Mouse (Mus musculus) urinary bladder, postnatal 36 days (tissue): Measurements from ENCODE around the gene Aldoart2.
"Not testable (repeated sequence)": the region's sequence is repeated elsewhere in the genome, so short reads cannot be mapped to it uniquely, and the experiment has no call there.

Experiments used
- DNase-seq, 2 experiments: peaks; one replicate each; pipeline ENCODE4 v3.0.0; 2022; ENCODE audit warnings: low spot score in 2 of 2, mixed read lengths in 1 of 2

Gene Aldoart2

DNA sequence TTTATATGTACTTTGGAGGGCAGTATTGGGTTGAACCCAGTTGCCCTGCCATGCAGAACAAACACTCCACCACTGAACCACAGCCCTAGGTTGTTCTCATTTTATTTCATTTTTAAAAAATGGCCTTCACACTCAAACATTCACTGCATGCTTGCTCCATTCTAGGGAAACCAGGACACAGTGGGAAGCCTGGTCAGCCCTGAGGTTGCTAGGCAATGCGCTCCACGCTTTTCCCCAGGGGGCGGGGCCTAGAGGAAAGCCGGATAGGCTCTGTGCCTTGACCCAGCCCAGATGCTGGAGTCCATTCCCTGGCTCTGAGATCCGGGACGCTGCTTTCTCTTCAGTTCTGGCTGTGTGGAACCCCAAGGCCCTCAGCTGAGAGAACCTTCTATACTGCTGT is 8.8 kb downstream of the Aldoart2 start:
- no peak for DNase-seq

DNA sequence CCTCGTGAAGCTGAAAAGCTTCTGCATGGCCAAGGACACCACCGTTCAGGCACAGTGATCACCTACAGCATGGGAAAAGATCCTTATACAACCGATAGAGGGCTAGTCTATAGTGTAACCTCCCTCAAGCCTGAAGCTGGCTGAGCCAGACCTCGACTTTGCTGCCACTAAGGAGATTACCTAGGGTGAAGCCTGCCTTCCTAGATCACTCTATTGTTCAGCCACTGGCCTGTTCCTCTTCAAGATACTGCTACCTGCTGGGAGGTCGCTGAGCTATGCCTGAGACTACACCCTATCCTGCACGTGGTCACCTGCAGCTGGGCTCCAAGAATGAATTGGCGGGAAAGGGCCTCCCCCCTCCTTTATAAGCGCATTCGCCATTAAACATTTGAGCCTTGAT is 21.9 kb downstream of the Aldoart2 start:
- not testable (repeated sequence) for DNase-seq

DNA sequence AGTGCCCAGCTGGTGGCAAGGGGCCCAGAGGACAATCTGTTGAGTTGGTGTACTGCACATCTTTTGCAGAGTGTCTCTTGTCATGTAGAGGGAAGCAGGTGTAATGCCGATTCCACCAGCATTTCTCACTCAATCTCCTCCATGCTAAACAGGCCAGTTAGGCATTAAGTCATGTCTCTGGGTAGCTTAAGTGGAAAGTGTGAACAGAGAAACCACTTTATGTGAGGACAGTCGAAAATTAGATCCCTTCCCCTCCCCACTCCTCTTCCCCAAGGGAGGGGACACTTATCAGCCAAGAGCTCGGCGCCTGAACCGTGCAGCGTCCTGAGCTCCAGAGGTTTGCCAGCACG is 33.5 kb downstream of the Aldoart2 start:
- DNase-seq: no peak

DNA sequence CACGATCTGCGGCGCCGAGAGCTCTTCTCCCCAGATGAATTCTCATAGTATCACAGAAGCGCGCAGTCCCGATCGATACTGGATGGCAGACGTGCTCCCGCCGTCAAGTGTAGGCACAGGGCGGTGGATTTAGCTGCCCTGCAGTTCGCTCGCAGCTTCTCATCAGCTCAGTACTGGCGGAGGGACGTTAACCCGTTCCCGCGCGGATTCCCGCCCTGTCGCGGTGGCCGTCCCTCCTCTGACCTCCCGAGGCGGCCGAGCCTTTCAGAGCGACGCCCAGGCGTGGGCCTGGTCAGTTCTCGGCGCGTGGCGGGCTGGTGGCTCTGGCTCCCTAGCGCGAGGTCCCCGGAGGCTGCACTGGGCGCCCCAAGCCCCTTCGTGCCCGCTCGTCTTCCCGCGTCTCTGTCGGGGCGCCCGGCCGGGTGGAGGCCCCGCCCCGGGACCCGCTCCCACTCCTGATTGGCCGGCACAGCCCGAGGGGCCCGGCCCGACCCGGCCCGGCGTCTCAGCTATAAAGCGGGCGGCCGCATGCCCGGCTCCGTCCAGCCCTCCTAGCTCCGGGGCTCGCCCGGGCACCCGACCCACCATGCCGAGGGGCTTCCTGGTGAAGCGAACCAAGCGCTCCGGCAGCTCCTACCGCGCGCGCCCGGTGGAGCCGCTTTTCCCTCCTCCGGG is 34.0 kb downstream of the Aldoart2 start, which contains the start of gene Insm2:
Gene Insm2 (plus strand): TSS at position 541 of the 675 bp plus-strand sequence.
- no peak for DNase-seq

DNA sequence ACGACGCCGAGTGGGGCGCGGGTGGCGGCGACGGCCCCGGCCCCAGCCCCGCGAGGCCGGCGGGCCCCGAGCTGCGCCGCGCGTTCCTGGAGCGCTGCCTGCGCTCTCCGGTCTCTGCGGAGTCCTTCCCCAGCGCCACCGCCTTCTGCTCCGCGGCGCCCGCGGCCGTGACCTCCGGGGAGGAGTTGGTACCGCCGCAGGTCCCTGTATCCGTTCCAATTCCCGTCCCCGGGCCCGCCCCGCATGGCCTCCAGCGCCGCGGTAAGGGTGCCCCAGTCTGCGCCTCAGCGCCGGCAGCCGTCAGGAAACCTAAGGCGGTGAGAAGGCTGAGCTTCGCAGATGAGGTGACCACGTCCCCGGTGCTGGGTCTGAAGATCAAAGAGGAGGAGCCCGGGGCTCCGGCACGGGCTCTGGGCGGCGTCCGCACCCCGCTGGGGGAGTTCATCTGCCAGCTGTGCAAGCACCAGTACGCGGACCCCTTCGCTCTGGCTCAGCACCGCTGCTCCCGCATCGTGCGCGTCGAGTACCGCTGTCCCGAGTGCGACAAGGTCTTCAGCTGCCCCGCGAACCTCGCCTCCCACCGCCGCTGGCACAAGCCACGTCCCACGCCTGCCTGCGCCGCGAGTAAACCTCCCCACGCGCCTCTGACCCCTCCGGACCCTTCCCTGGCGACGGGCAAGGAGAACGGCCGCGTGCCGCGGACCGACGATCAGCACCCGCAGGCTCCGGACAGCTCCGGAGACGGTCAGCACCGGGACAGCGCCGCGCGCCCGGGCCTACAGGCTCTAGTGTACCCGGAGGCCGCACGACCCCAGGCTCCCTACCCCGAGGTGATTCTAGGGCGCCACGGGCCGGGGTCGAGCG is 34.8 kb downstream of the Aldoart2 start:
- DNase-seq: peak; percentile 36 to 43

DNA sequence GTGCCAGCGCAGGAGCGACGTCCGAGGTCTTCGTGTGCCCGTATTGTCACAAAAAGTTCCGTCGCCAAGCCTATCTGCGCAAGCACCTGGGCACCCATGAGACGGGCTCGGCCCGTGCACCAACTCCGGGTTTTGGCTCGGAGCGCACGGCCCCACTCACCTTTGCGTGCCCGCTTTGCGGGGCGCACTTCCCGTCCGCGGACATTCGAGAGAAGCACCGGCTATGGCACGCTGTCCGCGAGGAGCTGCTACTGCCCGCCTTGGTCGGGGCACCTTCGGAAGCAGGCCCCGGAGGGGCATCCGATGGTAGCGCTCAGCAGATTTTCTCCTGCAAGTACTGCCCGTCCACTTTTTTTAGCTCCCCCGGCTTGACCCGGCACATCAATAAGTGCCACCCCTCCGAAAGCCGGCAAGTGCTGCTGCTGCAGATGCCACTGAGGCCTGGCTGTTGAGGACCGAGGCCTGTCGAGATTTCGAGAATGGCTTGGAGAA is 35.5 kb downstream of the Aldoart2 start:
- no peak for DNase-seq

DNA sequence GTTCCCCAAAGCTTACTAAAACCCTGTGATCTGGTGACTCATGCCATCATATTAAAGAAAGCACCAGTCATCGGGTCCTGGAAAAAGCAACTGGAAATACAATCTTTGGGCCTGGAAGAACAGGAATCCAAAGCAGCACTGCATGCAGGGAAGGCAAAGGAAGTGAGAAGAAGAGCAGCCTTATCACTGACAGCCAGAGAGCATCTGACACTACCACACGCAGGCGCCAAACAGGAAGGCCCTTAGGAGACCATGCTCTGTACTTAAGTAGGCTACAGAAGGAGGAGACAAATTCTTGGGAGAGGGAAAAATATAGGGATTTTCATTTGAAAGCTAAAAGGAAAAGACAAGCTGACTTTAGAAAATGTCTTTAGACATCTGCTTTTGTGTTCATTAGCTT is 39.4 kb downstream of the Aldoart2 start:
- no peak for DNase-seq

DNA sequence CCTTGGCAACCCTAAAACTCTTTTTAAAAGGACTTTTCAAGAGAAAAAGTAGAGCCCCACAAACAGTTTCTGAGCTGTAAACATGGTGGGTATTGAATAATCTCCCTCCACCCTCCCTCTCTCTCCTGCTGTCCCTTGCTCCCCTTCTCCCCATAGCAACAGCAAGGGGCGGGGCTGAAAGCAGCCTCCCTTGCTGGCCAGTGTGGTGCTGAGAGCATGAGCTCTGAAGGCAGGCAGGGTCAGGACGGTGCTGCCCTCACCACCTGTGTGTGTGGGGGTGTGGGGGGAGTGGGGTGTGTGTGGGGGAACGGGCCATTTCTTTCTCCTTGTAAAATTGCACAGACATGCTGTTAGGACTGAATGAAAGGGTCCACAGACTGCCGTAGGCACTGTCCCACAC is 42.9 kb downstream of the Aldoart2 start:
- no peak for DNase-seq

DNA sequence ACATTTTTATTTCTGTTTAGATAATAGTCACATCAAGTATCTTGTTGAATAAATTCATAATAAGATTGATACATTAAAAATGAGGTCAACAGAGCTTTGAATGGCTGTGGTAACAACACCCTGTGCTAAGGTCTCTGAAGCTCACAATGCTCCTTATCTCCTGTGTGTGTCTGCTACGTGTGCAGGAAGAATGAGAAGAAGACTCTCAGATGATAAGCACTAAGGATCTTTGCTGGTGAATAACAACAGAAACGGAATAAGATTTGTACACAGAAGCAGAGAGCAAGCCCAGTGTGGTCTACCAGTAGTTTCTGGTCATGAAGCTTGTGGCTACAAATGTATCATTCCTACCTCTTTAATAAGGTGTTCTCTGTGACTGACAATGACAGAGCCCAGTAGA is 45.8 kb downstream of the Aldoart2 start:
- DNase-seq: no peak
